ENCODE assay signal across 20 mouse cellular contexts in the genomic region with DNA sequence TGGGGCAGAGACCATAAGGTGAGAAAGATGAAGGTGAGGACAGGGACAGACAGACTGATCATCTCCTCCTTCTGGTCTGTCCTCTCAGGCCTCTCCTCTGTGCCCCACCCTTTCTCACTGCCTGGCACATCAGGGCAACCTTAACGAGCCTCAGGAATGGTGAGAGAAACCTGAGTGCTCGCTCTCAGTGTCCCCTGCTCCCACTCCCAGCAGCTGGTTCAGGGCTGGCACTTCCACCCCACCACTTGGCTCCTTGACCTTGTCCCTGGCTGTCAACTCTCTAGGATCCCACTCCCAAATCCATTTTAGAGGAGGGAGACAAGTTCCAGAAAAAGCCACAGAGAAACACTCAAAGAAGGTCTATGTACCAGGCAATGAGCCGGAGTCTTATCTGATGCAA. TPM values are rescaled to one million over a fixed set of nuclear protein-coding genes. Genes with fewer than 3 reads are reported as not detected.
DNase-seq lines count a peak whose midpoint lies in the region; ATAC-seq lines count a peak whose summit lies in the region.
"Had no signal": no experiment of that assay in that cellular context is flagged by ENCODE, and none has a peak within 500 bp of the region (broad histone marks: within the 10 kb centered on the region; RNA-seq: fewer than 3 reads in every experiment).

No protein-coding gene starts in this region.

- ATAC-seq in forebrain, embryonic 11.5 days (replicated peaks; ENCODE audit: low FRiP score), result no peak
- ATAC-seq in megakaryocyte, adult 5-6 weeks (ENCODE audit: poor library complexity, severe bottlenecking), result no peak
- ATAC-seq in embryonic facial prominence, embryonic 12.5 days (ENCODE audit: insufficient number of reproducible peaks, insufficient read depth, low FRiP score, low TSS enrichment), result no peak
- no peak for ATAC-seq in midbrain, embryonic 15.5 days (replicated peaks)
- ATAC-seq: CD4-positive, CD25-positive, alpha-beta regulatory T cell, adult 4 months; Patski had no signal

- H3K9me3 ChIP-seq in forebrain, embryonic 10.5 days, result no peaks in the 10 kb centered on the region
- H3K9me3 ChIP-seq in forebrain, embryonic 11.5 days (ENCODE audit: control insufficient read depth, low read length), result no peaks in the 10 kb centered on the region
- H3K9me3 ChIP-seq in megakaryocyte, embryonic 14.5 days, result no peaks in the 10 kb centered on the region
- H3K9me3 ChIP-seq in embryonic facial prominence, embryonic 12.5 days, result no peaks in the 10 kb centered on the region
- H3K9me3 ChIP-seq in midbrain, embryonic 15.5 days, result no peaks in the 10 kb centered on the region
- H3K9me3 ChIP-seq: heart, embryonic 13.5 days; limb, embryonic 12.5 days had no signal

- no peak overlapping the region for H3K4me2 ChIP-seq in forebrain, embryonic 11.5 days (ENCODE audit: low read depth, low read length, severe bottlenecking)
- no peak overlapping the region for H3K4me2 ChIP-seq in embryonic facial prominence, embryonic 12.5 days (replicated peaks)
- no peak overlapping the region for H3K4me2 ChIP-seq in midbrain, embryonic 15.5 days
- H3K4me2 ChIP-seq: heart, embryonic 13.5 days; limb, embryonic 12.5 days had no signal

- peaks cover 82% of the 10 kb centered on the region for H3K4me1 ChIP-seq in forebrain, embryonic 10.5 days
- peaks cover 26% of the 10 kb centered on the region for H3K4me1 ChIP-seq in forebrain, embryonic 11.5 days (replicated peaks; ENCODE audit: control insufficient read depth, insufficient read depth, low read length)
- peaks cover 86% of the 10 kb centered on the region for H3K4me1 ChIP-seq in megakaryocyte, embryonic 14.5 days
- H3K4me1 ChIP-seq in embryonic facial prominence, embryonic 12.5 days, result peaks cover 53% of the 10 kb centered on the region
- peaks cover 39% of the 10 kb centered on the region for H3K4me1 ChIP-seq in midbrain, embryonic 15.5 days

- DNase-seq in forebrain, embryonic 10.5 days (ENCODE audit: extremely low spot score, low spot score), result no peak
- DNase-seq in forebrain, embryonic 11.5 days (ENCODE audit: low spot score), result no peak
- no peak for DNase-seq in frontal cortex, adult 2 months (ENCODE audit: extremely low spot score in 1 of 2, low spot score in 1 of 2)
- DNase-seq in frontal cortex, postnatal 14 days (ENCODE audit: low spot score in 2 of 2), result no peak
- DNase-seq: adrenal gland, adult 8-10 months; cerebellum, postnatal 10 days; embryo, embryonic 11 days; heart, postnatal 36 days; kidney, adult 2 months; kidney, postnatal 10 days had no signal

- peak overlapping the region; percentile 81 for H3K27ac ChIP-seq in forebrain, embryonic 10.5 days
- no peak overlapping the region for H3K27ac ChIP-seq in forebrain, embryonic 11.5 days (ENCODE audit: low read depth, low read length)
- 0 out of 2 replicates have a peak overlapping the region, but pooled peaks have one; percentile 58 for H3K27ac ChIP-seq in embryonic facial prominence, embryonic 12.5 days
- H3K27ac ChIP-seq in midbrain, embryonic 15.5 days, result 0 out of 2 replicates have a peak overlapping the region, but pooled peaks have one; percentile 17
- H3K27ac ChIP-seq: heart, embryonic 13.5 days; limb, embryonic 12.5 days; liver, embryonic 14.5 days had no signal

- H3K9ac ChIP-seq in forebrain, embryonic 11.5 days (ENCODE audit: low read length), result no peak overlapping the region
- H3K9ac ChIP-seq in embryonic facial prominence, embryonic 12.5 days, result no peak overlapping the region
- no peak overlapping the region for H3K9ac ChIP-seq in midbrain, embryonic 15.5 days
- H3K9ac ChIP-seq: heart, embryonic 13.5 days; limb, embryonic 12.5 days; liver, embryonic 14.5 days had no signal

- no peak overlapping the region for H3K4me3 ChIP-seq in forebrain, embryonic 10.5 days
- no peak overlapping the region for H3K4me3 ChIP-seq in forebrain, embryonic 11.5 days (ENCODE audit: low read depth, low read length)
- H3K4me3 ChIP-seq in megakaryocyte, embryonic 14.5 days (replicated peaks), result peak overlapping the region; percentile 74
- no peak overlapping the region for H3K4me3 ChIP-seq in embryonic facial prominence, embryonic 12.5 days
- H3K4me3 ChIP-seq in midbrain, embryonic 15.5 days, result no peak overlapping the region
- H3K4me3 ChIP-seq: heart, embryonic 13.5 days; limb, embryonic 12.5 days had no signal

- 52% methylated on average over 3 of the region's 3 CpGs for WGBS in forebrain, embryonic 10.5 days
- 52% methylated on average over 3 of the region's 3 CpGs for WGBS in forebrain, embryonic 11.5 days
- 57% methylated on average over 3 of the region's 3 CpGs for WGBS in embryonic facial prominence, embryonic 12.5 days
- WGBS in midbrain, embryonic 15.5 days, result 69% methylated on average over 3 of the region's 3 CpGs

- no peaks in the 10 kb centered on the region for H3K36me3 ChIP-seq in forebrain, embryonic 10.5 days (replicated peaks)
- no peaks in the 10 kb centered on the region for H3K36me3 ChIP-seq in forebrain, embryonic 11.5 days (ENCODE audit: control insufficient read depth, insufficient read depth, low read length)
- H3K36me3 ChIP-seq in megakaryocyte, embryonic 14.5 days (replicated peaks; ENCODE audit: low read length), result peaks cover 84% of the 10 kb centered on the region
- H3K36me3 ChIP-seq in embryonic facial prominence, embryonic 12.5 days, result no peaks in the 10 kb centered on the region
- H3K36me3 ChIP-seq in midbrain, embryonic 15.5 days (replicated peaks), result no peaks in the 10 kb centered on the region
- H3K36me3 ChIP-seq: heart, embryonic 13.5 days; limb, embryonic 12.5 days had no signal

- peaks cover 49% of the 10 kb centered on the region for H3K27me3 ChIP-seq in forebrain, embryonic 10.5 days (ENCODE audit: poor library complexity, severe bottlenecking)
- H3K27me3 ChIP-seq in forebrain, embryonic 11.5 days (ENCODE audit: control insufficient read depth, insufficient read depth, low read length), result peaks cover 7% of the 10 kb centered on the region
- no peaks in the 10 kb centered on the region for H3K27me3 ChIP-seq in megakaryocyte, embryonic 14.5 days (replicated peaks)
- H3K27me3 ChIP-seq in embryonic facial prominence, embryonic 12.5 days, result peaks cover 10% of the 10 kb centered on the region; the same call in 1 of the 2 replicates
- H3K27me3 ChIP-seq in midbrain, embryonic 15.5 days (replicated peaks), result no peaks in the 10 kb centered on the region
- H3K27me3 ChIP-seq: Patski had no signal

RNA-seq across cellular contexts. Expression of gene Zfp385a, which starts 4.9 kb away (rescaled TPM):
- polyA plus RNA-seq in forebrain, embryonic 10.5 days (2016; fragmentation: Nextera tagmentation; extraction: Ambion mirVana), result 23.1 and 23.6 TPM in 2 replicates
- 27.4 and 27.8 TPM in 2 replicates for polyA plus RNA-seq in forebrain, embryonic 11.5 days (2014; fragmentation: Nextera tagmentation; extraction: Ambion mirVana)
- polyA plus RNA-seq in megakaryocyte, embryonic 14.5 days (2012; ENCODE audit: insufficient read depth, low replicate concordance), result 1,319 and 2,156 TPM in 2 replicates
- total RNA-seq in megakaryocyte, adult 5-6 weeks (2015), result 35.8 and 40.1 TPM in 2 replicates
- total RNA-seq in megakaryocyte, adult 5-6 weeks (2017), result 6.8 and 9.4 TPM in 2 replicates
- polyA plus RNA-seq in embryonic facial prominence, embryonic 12.5 days (2016; fragmentation: Nextera tagmentation; extraction: Ambion mirVana), result 12.6 and 14.5 TPM in 2 replicates
- polyA plus RNA-seq in midbrain, embryonic 15.5 days (2015; fragmentation: Nextera tagmentation; extraction: Ambion mirVana), result 24.4 and 25.6 TPM in 2 replicates
- 46.3 and 46.5 TPM in 2 replicates for polyA plus RNA-seq in frontal cortex, adult 2 months (2012; rRNA removed)
- polyA plus RNA-seq: CD4-positive, CD25-positive, alpha-beta regulatory T cell, adult 4 months had no signal

RNA-seq across cellular contexts. Expression of gene Gpr84, which starts 24.6 kb away (rescaled TPM):
- polyA plus RNA-seq in forebrain, embryonic 10.5 days (2016; fragmentation: Nextera tagmentation; extraction: Ambion mirVana), result 0.14 and 0.36 TPM in 2 replicates
- polyA plus RNA-seq in forebrain, embryonic 11.5 days (2014; fragmentation: Nextera tagmentation; extraction: Ambion mirVana), result not detected in 2 replicates
- 1.00 and 1.6 TPM in 2 replicates for polyA plus RNA-seq in megakaryocyte, embryonic 14.5 days (2012; ENCODE audit: insufficient read depth, low replicate concordance)
- total RNA-seq in megakaryocyte, adult 5-6 weeks (2015), result 2.9 and 3.8 TPM in 2 replicates
- 1.7 and 3.3 TPM in 2 replicates for total RNA-seq in megakaryocyte, adult 5-6 weeks (2017)
- 0.47 and 0.67 TPM in 2 replicates for polyA plus RNA-seq in embryonic facial prominence, embryonic 12.5 days (2016; fragmentation: Nextera tagmentation; extraction: Ambion mirVana)
- 0.31 and 0.34 TPM in 2 replicates for polyA plus RNA-seq in midbrain, embryonic 15.5 days (2015; fragmentation: Nextera tagmentation; extraction: Ambion mirVana)
- 1.3 and 1.5 TPM in 2 replicates for polyA plus RNA-seq in frontal cortex, adult 2 months (2012; rRNA removed)
- total RNA-seq: adrenal gland, adult 8-10 months; heart, postnatal 36 days; neutrophil, adult 5-6 weeks had no signal
- polyA plus RNA-seq: CD4-positive, CD25-positive, alpha-beta regulatory T cell, adult 4 months; Patski had no signal

RNA-seq across cellular contexts. Expression of gene Itga5, which starts 31.5 kb away (rescaled TPM):
- 22.8 and 25.6 TPM in 2 replicates for polyA plus RNA-seq in forebrain, embryonic 10.5 days (2016; fragmentation: Nextera tagmentation; extraction: Ambion mirVana)
- polyA plus RNA-seq in forebrain, embryonic 11.5 days (2014; fragmentation: Nextera tagmentation; extraction: Ambion mirVana), result 22.0 and 22.4 TPM in 2 replicates
- polyA plus RNA-seq in megakaryocyte, embryonic 14.5 days (2012; ENCODE audit: insufficient read depth, low replicate concordance), result 20.5 and 26.4 TPM in 2 replicates
- 18.4 and 21.4 TPM in 2 replicates for total RNA-seq in megakaryocyte, adult 5-6 weeks (2015)
- 8.3 and 9.5 TPM in 2 replicates for total RNA-seq in megakaryocyte, adult 5-6 weeks (2017)
- 49.4 and 50.9 TPM in 2 replicates for polyA plus RNA-seq in embryonic facial prominence, embryonic 12.5 days (2016; fragmentation: Nextera tagmentation; extraction: Ambion mirVana)
- 7.3 and 8.2 TPM in 2 replicates for polyA plus RNA-seq in midbrain, embryonic 15.5 days (2015; fragmentation: Nextera tagmentation; extraction: Ambion mirVana)
- 2.2 and 2.9 TPM in 2 replicates for polyA plus RNA-seq in frontal cortex, adult 2 months (2012; rRNA removed)

Comparison
In these comparisons a context has a peak if more than half of its experiments do, and no peak if none do; other contexts are left out.
1. RNA of gene Zfp385a, which starts 4.9 kb away (polyA plus RNA-seq): 1,319 to 2,156 TPM in megakaryocyte, embryonic 14.5 days; 46.3 to 46.5 TPM in frontal cortex, adult 2 months, 27.4 to 27.8 TPM in forebrain, embryonic 11.5 days, 24.4 to 25.6 TPM in midbrain, embryonic 15.5 days, 23.1 to 23.6 TPM in forebrain, embryonic 10.5 days and 12.6 to 14.5 TPM in embryonic facial prominence, embryonic 12.5 days; every median in the first group is over 10 times any median in the second.